Mouse (Mus musculus) spleen, adult 2 months (tissue): ENCODE measurements around the gene Tle2.

Experiments used
- CTCF ChIP-seq: fragments of 200-500 bp; IDR thresholded peaks from 2 replicates; pipeline ENCODE4 v1.5.1; 2011; ENCODE audit warnings: mild to moderate bottlenecking, inconsistent platforms; ENCODE audit not compliant: insufficient read depth, insufficient read length, insufficient replicate concordance; ENCODE audit errors: extremely low read depth
- POLR2A ChIP-seq: fragments of 200-500 bp; IDR thresholded peaks from 2 replicates; pipeline ENCODE4 v1.6.1; 2011; ENCODE audit warnings: low read depth, low read length, inconsistent platforms

DNA sequence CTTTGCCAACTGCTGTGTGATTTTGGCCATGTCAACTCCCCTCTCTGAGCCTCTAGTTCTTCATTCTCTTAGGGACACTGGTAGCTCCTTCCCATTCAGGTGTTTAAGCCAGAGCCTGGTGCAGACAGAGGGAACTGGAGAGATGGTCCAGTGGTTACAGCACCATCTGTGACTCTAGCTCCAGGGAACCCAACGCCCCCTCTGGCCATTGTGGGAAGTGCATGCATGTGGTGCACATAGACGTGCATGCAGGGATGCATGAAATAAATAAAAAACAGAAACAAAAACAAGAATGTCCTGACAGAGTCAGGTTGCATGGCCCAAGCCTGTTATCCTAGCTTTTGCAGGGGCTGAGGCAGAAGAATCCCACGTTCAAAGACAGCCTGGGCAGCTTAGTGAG lies 18.1 kb upstream of the Tle2 start:
- TF ChIP-seq CTCF: no peak
- TF ChIP-seq POLR2A: no peak
